Mouse (Mus musculus): ENCODE measurements around the gene Kdsr. TPM values are rescaled to one million over a fixed set of nuclear protein-coding genes. Genes with fewer than 3 reads are reported as not detected.

Kdsr gene
- polyA plus RNA-seq, 1 experiment from 2014 or later = 17.1 TPM

GRCm38 (mm10) chr1:106707036-106707880 is 52.3 kb downstream of the Kdsr start:
- H3K4me3 ChIP-seq = no peak overlapping the region
- no peaks in the 10 kb centered on the region for H3K27me3 ChIP-seq
- no peaks in the 10 kb centered on the region for H3K36me3 ChIP-seq
- no peak overlapping the region for H3K4me2 ChIP-seq
- H3K27ac ChIP-seq = no peak overlapping the region
- no peaks in the 10 kb centered on the region for H3K9me3 ChIP-seq
- H3K4me1 ChIP-seq = peaks cover 30% of the 10 kb centered on the region
- no peak for ATAC-seq (ENCODE audit: borderline replicate concordance, extremely low read depth, low FRiP score, low TSS enrichment)
- H3K9ac ChIP-seq = no peak overlapping the region
- WGBS = 70% methylated on average over 6 of the region's 6 CpGs

GRCm38 (mm10) chr1:106703183-106703582 is 56.3 kb downstream of the Kdsr start:
- H3K4me2 ChIP-seq = no peak overlapping the region
- 30% methylated on average over 3 of the region's 3 CpGs for WGBS
- no peak for ATAC-seq (ENCODE audit: borderline replicate concordance, extremely low read depth, low FRiP score, low TSS enrichment)

GRCm38 (mm10) chr1:106702471-106703175 is 56.9 kb downstream of the Kdsr start:
- peak; percentile 64; the same call in 1 of the 2 replicates for ATAC-seq (ENCODE audit: borderline replicate concordance, extremely low read depth, low FRiP score, low TSS enrichment)
- H3K4me3 ChIP-seq = no peak overlapping the region
- no peak overlapping the region for H3K27ac ChIP-seq
- WGBS = 47% methylated on average over 4 of the region's 4 CpGs
- no peaks in the 10 kb centered on the region for H3K36me3 ChIP-seq
- H3K9me3 ChIP-seq = no peaks in the 10 kb centered on the region
- no peaks in the 10 kb centered on the region for H3K27me3 ChIP-seq
- 0 out of 2 replicates have a peak, but pooled peaks cover 9% of the 10 kb centered on the region for H3K4me1 ChIP-seq
- H3K9ac ChIP-seq = no peak overlapping the region
- no peak overlapping the region for H3K4me2 ChIP-seq

More at GRCm38 (mm10) chr1:106703183-106703582, 56.3 kb downstream of the Kdsr start:
- H3K27me3 ChIP-seq = no peaks in the 10 kb centered on the region
- H3K9ac ChIP-seq = no peak overlapping the region
- no peaks in the 10 kb centered on the region for H3K9me3 ChIP-seq
- peaks cover 13% of the 10 kb centered on the region; the same call in 1 of the 2 replicates for H3K4me1 ChIP-seq
- H3K36me3 ChIP-seq = no peaks in the 10 kb centered on the region
- H3K4me3 ChIP-seq = no peak overlapping the region
- H3K27ac ChIP-seq = no peak overlapping the region

GRCm38 (mm10) chr1:106700520-106701114 is 58.9 kb downstream of the Kdsr start:
- no peak overlapping the region for H3K4me2 ChIP-seq
- H3K4me1 ChIP-seq = 0 out of 2 replicates have a peak, but pooled peaks cover 9% of the 10 kb centered on the region
- no peak overlapping the region for H3K27ac ChIP-seq
- H3K27me3 ChIP-seq = no peaks in the 10 kb centered on the region
- H3K36me3 ChIP-seq = no peaks in the 10 kb centered on the region
- ATAC-seq (ENCODE audit: borderline replicate concordance, extremely low read depth, low FRiP score, low TSS enrichment) = no peak
- H3K9ac ChIP-seq = no peak overlapping the region
- H3K4me3 ChIP-seq = no peak overlapping the region
- 92% methylated on average over 9 of the region's 9 CpGs for WGBS
- no peaks in the 10 kb centered on the region for H3K9me3 ChIP-seq

- H3K4me3 ChIP-seq = no peak overlapping the region
- no peaks in the 10 kb centered on the region for H3K36me3 ChIP-seq
- no peak overlapping the region for H3K4me2 ChIP-seq
- no peak for ATAC-seq (ENCODE audit: borderline replicate concordance, extremely low read depth, low FRiP score, low TSS enrichment)
- WGBS = 87% methylated on average over 5 of the region's 5 CpGs
- 0 out of 2 replicates have a peak, but pooled peaks cover 3% of the 10 kb centered on the region for H3K4me1 ChIP-seq
- H3K27ac ChIP-seq = no peak overlapping the region
- no peaks in the 10 kb centered on the region for H3K27me3 ChIP-seq
- H3K9me3 ChIP-seq = no peaks in the 10 kb centered on the region
- no peak overlapping the region for H3K9ac ChIP-seq
Measured at GRCm38 (mm10) chr1:106696472-106696871, 63.1 kb downstream of the Kdsr start.

GRCm38 (mm10) chr1:106695649-106696048 is 63.9 kb downstream of the Kdsr start:
- Histone ChIP-seq H3K9ac (no peak overlapping the region), H3K4me2 (no peak overlapping the region), H3K4me3 (no peak overlapping the region), H3K9me3 (no peaks in the 10 kb centered on the region), H3K27me3 (no peaks in the 10 kb centered on the region), H3K36me3 (no peaks in the 10 kb centered on the region), H3K27ac (no peak overlapping the region), H3K4me1 (no peaks in the 10 kb centered on the region)
- 79% methylated on average over 4 of the region's 4 CpGs for WGBS
- no peak for ATAC-seq (ENCODE audit: borderline replicate concordance, extremely low read depth, low FRiP score, low TSS enrichment)

- Histone ChIP-seq H3K4me1 (no peaks in the 10 kb centered on the region), H3K27me3 (no peaks in the 10 kb centered on the region), H3K36me3 (no peaks in the 10 kb centered on the region), H3K4me3 (no peak overlapping the region), H3K4me2 (no peak overlapping the region), H3K9ac (no peak overlapping the region), H3K9me3 (no peaks in the 10 kb centered on the region), H3K27ac (no peak overlapping the region)
- WGBS = 65% methylated on average over 6 of the region's 6 CpGs
- ATAC-seq (ENCODE audit: borderline replicate concordance, extremely low read depth, low FRiP score, low TSS enrichment) = no peak
Measured at GRCm38 (mm10) chr1:106694316-106694715, 65.2 kb downstream of the Kdsr start.

GRCm38 (mm10) chr1:106692599-106692998 is 66.9 kb downstream of the Kdsr start:
- Histone ChIP-seq H3K27me3 (no peaks in the 10 kb centered on the region), H3K9me3 (no peaks in the 10 kb centered on the region), H3K4me1 (peaks cover 4% of the 10 kb centered on the region; the same call in 1 of the 2 replicates), H3K9ac (no peak overlapping the region), H3K36me3 (no peaks in the 10 kb centered on the region), H3K4me3 (no peak overlapping the region), H3K4me2 (no peak overlapping the region), H3K27ac (no peak overlapping the region)
- no peak for ATAC-seq (ENCODE audit: borderline replicate concordance, extremely low read depth, low FRiP score, low TSS enrichment)

- no peaks in the 10 kb centered on the region for H3K9me3 ChIP-seq
- H3K27me3 ChIP-seq = no peaks in the 10 kb centered on the region
- 63% methylated on average over 6 of the region's 6 CpGs for WGBS
- no peak overlapping the region for H3K4me3 ChIP-seq
- H3K27ac ChIP-seq = no peak overlapping the region
- no peak overlapping the region for H3K4me2 ChIP-seq
- no peaks in the 10 kb centered on the region for H3K36me3 ChIP-seq
- H3K9ac ChIP-seq = no peak overlapping the region
- no peak for ATAC-seq (ENCODE audit: borderline replicate concordance, extremely low read depth, low FRiP score, low TSS enrichment)
- peaks cover 6% of the 10 kb centered on the region; the same call in 1 of the 2 replicates for H3K4me1 ChIP-seq
Measured at GRCm38 (mm10) chr1:106690887-106691286, 68.6 kb downstream of the Kdsr start.

- ATAC-seq (ENCODE audit: borderline replicate concordance, extremely low read depth, low FRiP score, low TSS enrichment) = no peak
- Histone ChIP-seq H3K9me3 (no peaks in the 10 kb centered on the region), H3K4me1 (peaks cover 6% of the 10 kb centered on the region; the same call in 1 of the 2 replicates), H3K9ac (no peak overlapping the region), H3K27ac (no peak overlapping the region), H3K4me3 (no peak overlapping the region), H3K36me3 (no peaks in the 10 kb centered on the region), H3K27me3 (no peaks in the 10 kb centered on the region), H3K4me2 (no peak overlapping the region)
- 74% methylated on average over 5 of the region's 5 CpGs for WGBS
Measured at GRCm38 (mm10) chr1:106688161-106688516, 71.4 kb downstream of the Kdsr start.

GRCm38 (mm10) chr1:106687435-106688160 is 71.9 kb downstream of the Kdsr start:
- H3K9me3 ChIP-seq = no peaks in the 10 kb centered on the region
- H3K27me3 ChIP-seq = no peaks in the 10 kb centered on the region
- no peak overlapping the region for H3K9ac ChIP-seq
- ATAC-seq (ENCODE audit: borderline replicate concordance, extremely low read depth, low FRiP score, low TSS enrichment) = no peak
- peaks cover 6% of the 10 kb centered on the region; the same call in 1 of the 2 replicates for H3K4me1 ChIP-seq
- 76% methylated on average over 18 of the region's 18 CpGs for WGBS
- H3K27ac ChIP-seq = no peak overlapping the region
- H3K4me2 ChIP-seq = no peak overlapping the region
- H3K36me3 ChIP-seq = no peaks in the 10 kb centered on the region
- no peak overlapping the region for H3K4me3 ChIP-seq

Measured in lung, embryonic 15.5 days (tissue).